Mouse (Mus musculus) liver, embryonic 18 days (tissue): ENCODE data around the gene Gm21858. TPM values are rescaled to one million over a fixed set of nuclear protein-coding genes. Genes with fewer than 3 reads are reported as not detected.

Experiments used
- polyA plus RNA-seq: library from polyadenylated mRNA; depleted of rRNA; stranded (reverse); fragments of >200 nt; gene quantifications from 2 replicates; pipeline ENCODE4 v1.2.3, GENCODE M21; 2012; rRNA removed

The Gm21858 gene
- polyA plus RNA-seq: not detected in 2 replicates

DNA sequence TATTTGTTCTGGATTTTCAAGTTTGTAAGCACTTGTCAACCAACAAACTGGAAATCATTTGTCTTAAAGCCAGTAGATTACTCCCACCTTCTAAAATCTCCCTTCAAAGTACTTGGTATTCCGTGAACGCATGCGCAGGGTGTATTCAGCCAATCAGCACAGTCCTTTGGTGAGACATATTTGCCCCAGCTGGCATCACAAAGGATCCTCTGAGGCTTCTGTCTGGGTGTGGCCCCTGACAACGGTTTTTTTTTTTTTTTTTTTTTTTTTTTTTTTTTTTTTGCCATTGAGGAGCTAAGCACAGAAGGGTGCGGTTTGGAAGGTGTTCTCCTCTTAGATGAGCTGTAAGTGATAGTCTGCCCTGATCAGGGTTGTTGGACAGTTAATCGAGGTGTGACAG, at the start of gene Gm21858:
Gene Gm21858, plus strand, starts transcription at position 301 of the 400 bp plus-strand sequence.

